Mouse (Mus musculus) forebrain, embryonic 16.5 days (tissue): ENCODE measurements around the gene Rufy1. TPM values are rescaled to one million over a fixed set of nuclear protein-coding genes. Genes with fewer than 3 reads are reported as not detected.

ENCODE experiments used
- ATAC-seq: fragments of 200-750 bp; cut with Nextera tagmentation; 2 replicates; pipeline ENCODE4 v1.8.0; 2017; ENCODE audit warnings: mild to moderate bottlenecking, moderate library complexity
- H3K27ac ChIP-seq: fragments of 300-500 bp; sonication (generic); 2 replicates; pipeline ENCODE4 v1.5.1; 2014; ENCODE audit warnings: low read length, control low read depth
- H3K27me3 ChIP-seq: fragments of 300-500 bp; sonication (generic); replicated peaks from 2 replicates; pipeline ENCODE4 v1.6.1; 2014; ENCODE audit warnings: low read length; ENCODE audit not compliant: control insufficient read depth, insufficient read depth
- H3K36me3 ChIP-seq: fragments of 300-500 bp; sonication (generic); 2 replicates; pipeline ENCODE4 v1.6.1; 2014; ENCODE audit not compliant: control insufficient read depth, insufficient read depth
- H3K4me1 ChIP-seq: fragments of 300-500 bp; sonication (generic); replicated peaks from 2 replicates; pipeline ENCODE4 v1.6.1; 2014; ENCODE audit warnings: low read length; ENCODE audit not compliant: control insufficient read depth, insufficient read depth
- H3K4me2 ChIP-seq: fragments of 300-500 bp; sonication (generic); 2 replicates; pipeline ENCODE4 v1.6.1; 2014; ENCODE audit warnings: mild to moderate bottlenecking, low read length, control low read depth
- H3K4me3 ChIP-seq: fragments of 300-500 bp; sonication (generic); replicated peaks from 2 replicates; pipeline ENCODE4 v1.5.1; 2014; ENCODE audit warnings: mild to moderate bottlenecking, low read length, control low read depth
- H3K9ac ChIP-seq: fragments of 300-500 bp; sonication (generic); replicated peaks from 2 replicates; pipeline ENCODE4 v1.6.1; 2014; ENCODE audit warnings: low read depth, low read length, control low read depth
- H3K9me3 ChIP-seq: fragments of 300-500 bp; sonication (generic); 2 replicates; pipeline ENCODE4 v1.6.1; 2016; ENCODE audit warnings: low read length; ENCODE audit not compliant: control insufficient read depth
- WGBS: fragments of 180-500 bp; shearing (Covaris S2); extraction: QIAGEN DNeasy Blood & Tissue Kit; methylation state at CpG from one replicate; pipeline ENCODE4 v1.1.7; 2014; 5-methylcytosine and 5-hydroxymethylcytosine counted together
- polyA plus RNA-seq: library from polyadenylated mRNA; unstranded; fragments of >200 nt; fragmentation: Nextera tagmentation; extraction: Ambion mirVana; gene quantifications from 2 replicates; pipeline ENCODE4 v1.2.1, GENCODE M21; 2015

The Rufy1 gene
- polyA plus RNA-seq, 1 experiment from 2014 or later = 31.2 TPM

GRCm38 (mm10) chr11:50389616-50390015 is 41.3 kb downstream of the Rufy1 start:
- Histone ChIP-seq H3K27ac (no peak overlapping the region), H3K9ac (no peak overlapping the region), H3K4me2 (no peak overlapping the region), H3K4me1 (no peaks in the 10 kb centered on the region), H3K9me3 (no peaks in the 10 kb centered on the region), H3K27me3 (no peaks in the 10 kb centered on the region), H3K36me3 (peaks cover 43% of the 10 kb centered on the region), H3K4me3 (no peak overlapping the region)
- no peak for ATAC-seq
- WGBS = 71% methylated on average over 5 of the region's 5 CpGs

DNA sequence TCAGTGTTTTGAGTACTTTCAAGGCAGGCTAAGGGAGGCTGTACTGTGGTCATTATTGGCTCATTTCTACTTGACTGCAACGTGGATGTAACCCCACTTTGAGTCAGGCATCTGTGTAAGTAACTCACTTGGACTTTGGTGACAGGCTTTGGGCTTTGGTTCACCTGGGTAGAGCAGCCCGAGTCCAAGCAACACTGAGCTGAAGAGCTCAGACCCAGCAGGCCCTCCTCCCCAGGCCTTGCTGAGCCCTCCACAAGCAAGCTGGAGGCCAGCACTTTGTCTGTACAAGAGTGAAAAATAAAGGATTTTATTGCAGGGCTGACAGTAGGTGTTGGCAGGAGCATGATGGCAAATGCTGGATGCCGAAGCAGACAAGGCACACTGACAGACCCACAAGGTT is 41.9 kb downstream of the Rufy1 start:
- H3K36me3 ChIP-seq = peaks cover 44% of the 10 kb centered on the region
- no peak overlapping the region for H3K27ac ChIP-seq
- no peaks in the 10 kb centered on the region for H3K27me3 ChIP-seq
- no peak for ATAC-seq
- H3K4me1 ChIP-seq = no peaks in the 10 kb centered on the region
- H3K9ac ChIP-seq = no peak overlapping the region
- 80% methylated on average over 3 of the region's 3 CpGs for WGBS
- H3K4me2 ChIP-seq = no peak overlapping the region
- H3K4me3 ChIP-seq = no peak overlapping the region
- no peaks in the 10 kb centered on the region for H3K9me3 ChIP-seq

DNA sequence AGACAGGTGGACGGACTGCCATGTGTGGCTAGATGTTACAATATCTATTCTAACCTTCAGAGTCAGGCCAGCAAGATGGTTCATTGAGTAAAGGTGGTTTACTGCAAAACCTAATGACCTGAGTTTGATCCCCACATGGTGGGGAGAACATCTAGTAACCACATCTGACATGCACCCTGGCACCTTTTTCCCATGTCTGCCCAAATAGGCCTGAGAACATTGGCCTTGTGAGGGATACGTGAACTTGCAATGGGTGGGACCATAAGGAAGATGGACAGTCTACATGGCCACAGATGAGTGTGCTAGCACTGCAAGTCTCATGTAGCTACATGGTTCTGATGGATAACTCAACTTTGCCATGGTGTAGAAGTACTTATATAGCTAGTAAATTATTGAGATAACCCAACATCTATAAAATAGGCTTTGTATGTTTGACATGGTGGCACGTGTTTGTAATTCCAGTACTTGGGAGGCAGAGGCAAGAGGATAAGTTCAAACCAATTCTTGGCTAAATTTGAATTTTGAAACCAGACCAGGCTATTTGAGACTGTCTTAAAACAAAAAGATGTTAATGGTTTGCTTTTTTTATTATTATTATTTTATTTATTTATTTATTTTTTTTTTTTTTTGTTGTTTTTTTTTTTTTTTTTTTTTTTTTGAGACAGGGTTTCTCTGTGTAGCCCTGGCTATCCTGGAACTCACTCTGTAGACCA is 42.6 kb downstream of the Rufy1 start:
- no peak overlapping the region for H3K27ac ChIP-seq
- H3K27me3 ChIP-seq = no peaks in the 10 kb centered on the region
- no peaks in the 10 kb centered on the region for H3K4me1 ChIP-seq
- H3K36me3 ChIP-seq = peaks cover 43% of the 10 kb centered on the region
- H3K9me3 ChIP-seq = no peaks in the 10 kb centered on the region
- H3K4me2 ChIP-seq = no peak overlapping the region
- no peak for ATAC-seq
- H3K4me3 ChIP-seq = no peak overlapping the region
- WGBS = 95% methylated on average over 3 of the region's 3 CpGs
- H3K9ac ChIP-seq = no peak overlapping the region

DNA sequence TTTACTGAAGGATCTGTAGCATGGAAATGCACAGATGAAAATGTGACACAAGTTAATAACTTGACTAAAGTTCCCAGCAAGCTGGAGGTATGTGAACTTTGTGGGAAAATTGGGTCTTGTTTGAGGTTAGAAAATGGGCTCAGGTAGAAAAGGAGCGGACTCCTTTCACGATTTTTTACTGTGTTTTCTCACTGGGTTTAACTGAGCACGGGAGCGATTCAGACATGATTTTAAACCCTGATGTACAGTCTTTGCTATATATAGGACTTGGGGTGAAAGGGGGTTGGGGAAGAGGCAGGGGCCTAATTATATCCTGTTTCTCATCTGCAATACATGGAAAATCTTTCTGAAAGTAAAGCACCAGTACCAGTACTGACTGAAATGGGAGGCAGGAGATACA is 43.2 kb downstream of the Rufy1 start:
- no peak for ATAC-seq

DNA sequence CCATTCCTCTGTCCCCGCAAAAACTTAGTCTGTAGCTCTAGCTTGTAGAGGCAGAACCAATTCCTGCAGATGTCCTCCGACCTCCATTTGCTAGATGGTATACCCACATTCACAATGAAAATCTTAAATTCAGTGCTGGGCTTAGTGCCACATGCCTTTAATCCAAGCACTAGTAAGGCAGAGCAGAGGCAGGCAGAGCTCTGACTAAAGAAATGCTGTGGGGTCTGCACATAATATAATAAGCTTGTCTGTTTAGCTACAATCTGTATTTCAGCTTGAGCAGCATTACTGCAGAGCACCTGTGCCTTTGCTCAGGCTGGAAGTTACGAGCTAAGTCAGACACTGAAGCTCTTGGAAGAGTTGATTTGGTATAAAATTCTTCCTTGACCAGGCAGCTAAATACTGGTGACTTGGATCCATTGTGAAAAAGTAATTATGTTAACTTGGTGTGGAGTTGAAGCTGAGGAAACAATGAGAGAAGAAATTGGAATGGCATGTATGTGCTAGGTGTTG is 43.7 kb downstream of the Rufy1 start:
- Histone ChIP-seq H3K9me3 (no peaks in the 10 kb centered on the region), H3K4me1 (0 out of 2 replicates have a peak, but pooled peaks cover 2% of the 10 kb centered on the region), H3K4me3 (no peak overlapping the region), H3K36me3 (peaks cover 52% of the 10 kb centered on the region), H3K4me2 (no peak overlapping the region), H3K27me3 (no peaks in the 10 kb centered on the region), H3K27ac (no peak overlapping the region), H3K9ac (no peak overlapping the region)
- WGBS = 72% methylated on average over 3 of the region's 3 CpGs
- 0 out of 2 replicates have a peak, but pooled peaks have one; percentile 13 for ATAC-seq

More for the DNA sequence above, 43.2 kb downstream of the Rufy1 start:
- Histone ChIP-seq H3K9ac (no peak overlapping the region), H3K36me3 (peaks cover 49% of the 10 kb centered on the region), H3K4me3 (no peak overlapping the region), H3K27ac (no peak overlapping the region), H3K4me1 (0 out of 2 replicates have a peak, but pooled peaks cover 1% of the 10 kb centered on the region), H3K27me3 (no peaks in the 10 kb centered on the region), H3K9me3 (no peaks in the 10 kb centered on the region), H3K4me2 (no peak overlapping the region)
- 88% methylated on average over 4 of the region's 4 CpGs for WGBS

- H3K4me3 ChIP-seq = peak overlapping the region; percentile 35
- no peaks in the 10 kb centered on the region for H3K9me3 ChIP-seq
- H3K9ac ChIP-seq = no peak overlapping the region
- peaks cover 31% of the 10 kb centered on the region for H3K36me3 ChIP-seq
- H3K27me3 ChIP-seq = no peaks in the 10 kb centered on the region
- peaks cover 20% of the 10 kb centered on the region for H3K4me1 ChIP-seq
- peak overlapping the region; percentile 61 for H3K4me2 ChIP-seq
- H3K27ac ChIP-seq = no peak overlapping the region
- no peak for ATAC-seq
- WGBS = 12% methylated on average over 4 of the region's 4 CpGs
Measured at GRCm38 (mm10) chr11:50381311-50381710, 49.6 kb downstream of the Rufy1 start.

- Histone ChIP-seq H3K4me3 (peak overlapping the region; percentile 97), H3K4me1 (peaks cover 23% of the 10 kb centered on the region), H3K4me2 (peak overlapping the region; percentile 96), H3K27me3 (no peaks in the 10 kb centered on the region), H3K9me3 (no peaks in the 10 kb centered on the region), H3K9ac (peak overlapping the region; percentile 100), H3K27ac (no peak overlapping the region), H3K36me3 (peaks cover 21% of the 10 kb centered on the region)
- ATAC-seq = no peak
- 70% methylated on average over 12 of the region's 12 CpGs for WGBS
Measured at GRCm38 (mm10) chr11:50379023-50379752, 51.7 kb downstream of the Rufy1 start.

- Histone ChIP-seq H3K27me3 (no peaks in the 10 kb centered on the region), H3K4me1 (peaks cover 23% of the 10 kb centered on the region), H3K27ac (peak overlapping the region; percentile 100), H3K4me3 (peak overlapping the region; percentile 97), H3K36me3 (peaks cover 16% of the 10 kb centered on the region), H3K9me3 (no peaks in the 10 kb centered on the region), H3K9ac (peak overlapping the region; percentile 100), H3K4me2 (peak overlapping the region; percentile 96)
- under 1% methylated on average over 71 of the region's 71 CpGs for WGBS
- ATAC-seq = peak; percentile 80
Measured at GRCm38 (mm10) chr11:50377892-50378684, 52.8 kb downstream of the Rufy1 start.
